Mouse (Mus musculus) inflammation-experienced regulatory T-cells (primary cell): ENCODE measurements around the gene Mutyh. TPM values are rescaled to one million over a fixed set of nuclear protein-coding genes. Genes with fewer than 3 reads are reported as not detected.

Experiments used
- polyA plus RNA-seq, 2 experiments: library from polyadenylated mRNA; unstranded; fragments of 100-300 nt; shearing (Covaris generic); gene quantifications; one replicate each; pipeline ENCODE4 v1.2.1; 2017

Mutyh gene
- polyA plus RNA-seq, result 10 to 100 TPM in 1 of 2 experiments, 1 to 10 TPM in 1; 9.6 to 18.9 TPM

GRCm38 (mm10) chr4:116807197-116808129 lies at the start of gene Mutyh, which contains the start of gene Toe1:
Gene Mutyh (plus strand): TSS chr4:116807723.
Gene Toe1 (minus strand): TSS chr4:116807640.

GRCm38 (mm10) chr4:116821694-116822016 lies 14.1 kb downstream of the Mutyh start, which contains the start of gene Hpdl:
Gene Hpdl (minus strand): TSS chr4:116821707.

Other genes with a start within 250 kb of the Mutyh start
- 10 to 100 TPM; 15.4 to 17.5 TPM for gene Ccdc17, start 211.1 kb upstream of the Mutyh start, polyA plus RNA-seq
- 10 to 100 TPM; 37.6 to 41.0 TPM for gene Nasp, start 179.8 kb upstream of the Mutyh start, polyA plus RNA-seq
- 100 to 1,000 TPM; 260 to 321 TPM for gene Akr1a1, start 156.0 kb upstream of the Mutyh start, polyA plus RNA-seq
- 100 to 1,000 TPM; 532 to 563 TPM for gene Prdx1, start 122.2 kb upstream of the Mutyh start, polyA plus RNA-seq
- 10 to 100 TPM in 1 of 2 experiments, 1 to 10 TPM in 1; 9.6 to 10.3 TPM for gene Mmachc, start 99.3 kb upstream of the Mutyh start, polyA plus RNA-seq
- 10 to 100 TPM; 15.9 to 22.0 TPM for gene Ccdc163, start 99.2 kb upstream of the Mutyh start, polyA plus RNA-seq
- 1 to 10 TPM; 5.3 to 8.3 TPM for gene Tesk2, start 86.8 kb upstream of the Mutyh start, polyA plus RNA-seq
- 10 to 100 TPM; 39.8 to 43.6 TPM for gene Toe1, start 83 bp upstream of the Mutyh start, polyA plus RNA-seq
- under 1 TPM; 0.21 to 0.37 TPM for gene Hpdl, start 14.0 kb downstream of the Mutyh start, polyA plus RNA-seq
- gene Zswim5, start 69.7 kb downstream of the Mutyh start, polyA plus RNA-seq, result 1 to 10 TPM in 1 of 2 experiments, under 1 TPM in 1; 0.02 to 1.4 TPM
- 10 to 100 TPM; 91.4 to 97.6 TPM for gene Urod, start 186.7 kb downstream of the Mutyh start, polyA plus RNA-seq
- 10 to 100 TPM; 33.8 to 38.5 TPM for gene Hectd3, start 187.6 kb downstream of the Mutyh start, polyA plus RNA-seq
- 10 to 100 TPM; 30.3 to 42.6 TPM for gene Eif2b3, start 211.7 kb downstream of the Mutyh start, polyA plus RNA-seq